Mouse (Mus musculus): Measurements from ENCODE around the gene Lrg1.

GRCm38 (mm10) chr17:56165671-56166070 is 43.9 kb upstream of the Lrg1 start:
- TF ChIP-seq POLR2A (IDR thresholded peaks at IDR 0.05; ENCODE audit: low read depth, low read length) (no peak), CTCF (IDR thresholded peaks at IDR 0.05; ENCODE audit: extremely low read depth, insufficient read depth, insufficient read length, insufficient replicate concordance) (no peak)
